Mouse (Mus musculus): ENCODE measurements around the gene Mansc4.

DNA sequence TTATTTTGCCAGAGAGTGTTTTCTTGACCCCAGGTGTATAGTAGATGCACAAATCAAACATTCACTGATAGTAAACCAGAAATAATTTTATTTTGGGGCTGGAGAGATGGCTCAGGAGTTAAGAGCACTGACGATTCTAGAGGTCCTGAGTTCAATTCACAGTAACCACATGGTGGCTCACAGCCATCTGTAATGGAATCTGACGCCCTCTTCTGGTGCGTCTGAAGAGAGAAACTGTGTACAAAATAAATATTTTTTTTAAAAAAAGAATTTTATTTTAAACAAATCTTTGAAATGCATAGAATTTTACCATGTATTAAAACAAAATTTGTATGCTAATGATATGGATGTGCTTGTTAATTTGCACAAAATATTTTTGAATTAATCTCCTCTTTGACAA, 1.7 kb upstream of the Mansc4 start:
- TF ChIP-seq GATA1 (IDR thresholded peaks at IDR 0.05; ENCODE audit: low read length) = no peak
- no peak for TF ChIP-seq TAL1 (IDR thresholded peaks at IDR 0.05; ENCODE audit: low read length)

All from erythroblast, embryonic 14.5 days (primary cell).